Mouse (Mus musculus) gastrocnemius, postnatal 4 days (tissue): ENCODE data around the gene Ramp2. TPM values are rescaled to one million over a fixed set of nuclear protein-coding genes. Genes with fewer than 3 reads are reported as not detected.
A peak's percentile ranks its signal among the peaks of the same experiment; 100 is the strongest.

Source experiments
- DNase-seq, 2 experiments: peaks; one replicate each; pipeline ENCODE4 v3.0.0; 2021 to 2022; ENCODE audit warnings: low spot score in 2 of 2, mixed read lengths in 2 of 2
- long read RNA-seq, 2 experiments: library from polyadenylated mRNA; stranded (forward); transcript quantifications; one replicate each; pipeline ENCODE4 v2.0.0; 2021
- total RNA-seq, 2 experiments: library from RNA; stranded (reverse); gene quantifications; 2 replicates each; pipeline ENCODE4 v1.2.3; 2021

Ramp2 gene
- 10 to 100 TPM; 82.6 to 85.8 TPM for total RNA-seq
- long read RNA-seq, experiment 1, transcript Ramp2-204 (4 exons, 1,178 nt), result major isoform, 45 of 57 reads
- long read RNA-seq, experiment 1, partial matches to known transcripts, result 2 of 57 reads
- long read RNA-seq, experiment 1, other reads (novel, unspliced or antisense), result 6 of 57 reads
- long read RNA-seq, experiment 2, transcript Ramp2-204 (4 exons, 1,178 nt), result major isoform, 41 of 51 reads
- long read RNA-seq, experiment 2, partial matches to known transcripts, result 1 of 51 reads
- long read RNA-seq, experiment 2, other reads (novel, unspliced or antisense), result 7 of 51 reads

- peak; percentile 58 to 78 for DNase-seq
Observed at GRCm38 (mm10) chr11:101245855-101246701, at the start of gene Ramp2. TSS of gene Ramp2 (plus strand) at chr11:101246028.

GRCm38 (mm10) chr11:101196175-101196574 lies 49.7 kb upstream of the Ramp2 start:
- DNase-seq, result no peak

GRCm38 (mm10) chr11:101199555-101199954 lies 46.3 kb upstream of the Ramp2 start:
- no peak for DNase-seq

GRCm38 (mm10) chr11:101200986-101201385 lies 44.8 kb upstream of the Ramp2 start:
- no peak for DNase-seq

- DNase-seq, result no peak
Observed at GRCm38 (mm10) chr11:101211970-101212369, 33.9 kb upstream of the Ramp2 start.

- no peak for DNase-seq
Observed at GRCm38 (mm10) chr11:101216936-101217335, 28.9 kb upstream of the Ramp2 start.

- DNase-seq, result no peak
Observed at GRCm38 (mm10) chr11:101218436-101219055, 27.3 kb upstream of the Ramp2 start.

- DNase-seq, result no peak
Observed at GRCm38 (mm10) chr11:101220853-101221252, 25.0 kb upstream of the Ramp2 start.

GRCm38 (mm10) chr11:101221306-101221986 lies 24.4 kb upstream of the Ramp2 start:
- DNase-seq, result no peak

- no peak for DNase-seq
Observed at GRCm38 (mm10) chr11:101224337-101224736, 21.5 kb upstream of the Ramp2 start.

GRCm38 (mm10) chr11:101225331-101226064 lies 20.3 kb upstream of the Ramp2 start:
- DNase-seq, result no peak

- peak; percentile 77 to 88 for DNase-seq
Observed at GRCm38 (mm10) chr11:101226065-101226701, 19.6 kb upstream of the Ramp2 start, which contains the start of gene Ezh1. TSS of gene Ezh1 (minus strand) at chr11:101226463.

- peak in 1 of 2 experiments; percentile 64 for DNase-seq
Observed at GRCm38 (mm10) chr11:101229361-101229900, 16.4 kb upstream of the Ramp2 start.

- peak in 1 of 2 experiments; percentile 65 for DNase-seq
Observed at GRCm38 (mm10) chr11:101230061-101230511, 15.7 kb upstream of the Ramp2 start.

GRCm38 (mm10) chr11:101230526-101230925 lies 15.3 kb upstream of the Ramp2 start:
- no peak for DNase-seq

GRCm38 (mm10) chr11:101230991-101231871 lies 14.6 kb upstream of the Ramp2 start:
- peak in 1 of 2 experiments; percentile 73 for DNase-seq

- DNase-seq, result peak in 1 of 2 experiments; percentile 41
Observed at GRCm38 (mm10) chr11:101232010-101232839, 13.6 kb upstream of the Ramp2 start.

- no peak for DNase-seq
Observed at GRCm38 (mm10) chr11:101233240-101233639, 12.6 kb upstream of the Ramp2 start.
